Mouse (Mus musculus) skeletal muscle tissue, adult 2 months (tissue): Measurements from ENCODE around the gene Card19.
A peak's percentile ranks its signal among the peaks of the same experiment; 100 is the strongest.

Experiments
- DNase-seq: peaks from one replicate; pipeline ENCODE4 v3.0.0-alpha.2; 2012; ENCODE audit warnings: low read depth, low spot score

Gene Card19

GRCm38 (mm10) chr13:49172335-49172734 is 43.5 kb downstream of the Card19 start:
- no peak for DNase-seq

DNA sequence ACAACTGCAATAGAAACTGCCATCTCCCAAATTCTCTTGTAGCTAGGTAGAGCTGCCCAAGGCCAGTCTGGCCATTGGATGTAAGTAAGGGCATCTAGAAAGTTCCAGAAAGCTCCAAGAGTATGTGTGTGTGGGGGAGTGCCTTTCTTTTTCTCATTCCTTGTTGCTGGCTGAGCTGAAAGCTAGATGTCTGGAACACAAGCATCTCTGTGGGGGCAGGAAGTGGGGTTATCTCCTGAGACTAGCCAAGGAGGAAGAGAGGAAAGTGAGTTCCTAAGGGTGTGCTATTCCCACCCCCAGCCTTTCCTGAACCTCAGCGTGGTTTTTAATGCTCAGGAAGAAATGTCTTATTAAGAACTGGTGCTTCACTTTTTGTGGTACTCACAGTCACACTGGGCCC is 44.1 kb downstream of the Card19 start:
- no peak for DNase-seq

DNA sequence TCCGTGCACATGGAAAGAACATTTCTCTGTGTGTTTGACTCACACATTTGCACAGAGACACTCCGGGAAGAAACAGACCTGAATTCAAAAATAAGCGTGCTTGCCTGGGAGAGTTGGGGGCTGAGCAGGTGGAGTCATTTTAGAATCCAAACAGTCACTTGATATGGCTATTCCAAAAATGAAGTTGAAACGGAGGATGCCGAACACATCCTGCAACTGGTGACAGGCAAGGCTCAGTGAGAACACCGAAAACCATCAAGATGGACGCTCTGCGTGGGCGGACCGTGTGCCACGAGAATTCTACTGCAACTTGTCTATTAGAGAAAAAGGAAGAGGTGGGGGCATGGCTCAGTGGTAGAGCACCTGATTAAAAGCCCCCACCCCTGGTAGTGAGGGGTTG is 45.2 kb downstream of the Card19 start:
- DNase-seq: no peak

DNA sequence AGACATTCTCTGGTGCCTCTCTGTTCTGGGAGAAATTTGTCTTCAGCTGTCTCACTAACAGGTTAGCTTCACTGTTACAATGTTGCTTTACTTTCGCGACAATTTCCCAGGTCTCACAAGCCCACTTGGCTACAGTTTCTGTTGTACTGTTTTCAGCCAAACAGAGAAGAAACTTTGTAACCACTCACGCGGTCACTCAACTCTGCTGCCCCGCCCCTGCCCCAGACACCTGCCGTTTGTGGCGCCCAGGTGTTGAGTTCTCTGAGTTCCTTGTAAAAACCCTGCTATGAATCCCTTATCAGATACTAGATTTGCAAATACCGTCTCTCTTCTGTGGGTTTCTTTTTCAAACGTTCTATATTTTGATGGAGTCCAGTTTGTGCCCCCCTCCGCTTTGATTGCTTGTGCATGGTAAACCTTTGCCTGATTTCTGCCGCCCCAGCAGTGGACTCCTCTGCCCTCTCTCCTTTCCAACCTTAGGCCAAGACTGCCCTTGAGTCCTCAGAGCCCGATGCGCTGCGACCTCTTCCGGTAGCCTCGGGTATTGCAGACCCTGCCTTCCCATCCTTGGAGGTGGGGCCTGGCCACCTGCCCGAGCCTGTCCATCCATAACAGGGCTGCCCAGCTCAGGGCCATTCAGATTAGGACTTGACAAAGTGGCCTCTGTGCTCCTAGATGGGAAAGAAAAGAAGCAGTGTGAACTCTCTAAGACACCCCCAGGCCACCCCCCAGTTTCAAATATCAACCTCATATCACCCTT is 46.2 kb downstream of the Card19 start:
- DNase-seq: peak; percentile 86

DNA sequence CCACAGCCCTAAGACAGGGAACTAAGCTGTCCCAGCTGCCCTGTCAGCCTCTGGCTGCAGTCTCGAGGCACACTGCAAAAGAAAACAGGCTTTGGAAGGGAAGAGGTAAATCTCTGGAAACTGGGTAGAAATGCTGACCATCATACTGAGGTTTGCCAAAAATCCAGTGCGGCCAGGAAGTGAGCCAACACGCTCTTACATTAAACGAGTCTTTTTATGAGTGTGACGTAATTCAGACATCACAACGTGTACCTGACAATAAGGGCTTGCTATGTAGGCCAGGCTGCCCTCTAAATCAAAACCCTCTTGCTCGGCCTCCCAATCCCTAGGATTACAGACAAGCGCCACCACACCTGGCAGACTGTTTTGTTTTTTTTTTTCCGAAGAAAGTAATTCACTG is 48.8 kb downstream of the Card19 start:
- no peak for DNase-seq

GRCm38 (mm10) chr13:49163645-49164044 is 52.2 kb downstream of the Card19 start:
- no peak for DNase-seq

DNA sequence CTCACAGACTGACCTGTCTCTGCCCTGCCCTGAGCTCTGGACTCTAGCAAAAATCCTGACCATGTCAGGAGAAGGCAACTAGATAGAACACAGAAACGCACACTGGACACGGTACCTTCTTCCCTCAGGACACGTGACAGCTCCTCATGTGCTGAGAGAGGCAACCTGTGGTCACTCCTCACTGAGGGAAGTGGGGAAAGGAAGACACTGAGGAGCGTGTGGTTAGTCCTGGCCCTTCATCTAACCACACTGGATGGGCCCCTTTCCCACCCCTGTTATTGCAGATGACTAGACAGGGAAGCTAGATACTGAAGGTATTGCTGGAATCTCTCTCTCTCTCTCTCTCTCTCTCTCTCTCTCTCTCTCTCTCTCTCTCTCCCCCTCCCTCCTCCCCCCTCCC is 53.1 kb downstream of the Card19 start:
- no peak for DNase-seq

GRCm38 (mm10) chr13:49161236-49161635 is 54.6 kb downstream of the Card19 start:
- no peak for DNase-seq

DNA sequence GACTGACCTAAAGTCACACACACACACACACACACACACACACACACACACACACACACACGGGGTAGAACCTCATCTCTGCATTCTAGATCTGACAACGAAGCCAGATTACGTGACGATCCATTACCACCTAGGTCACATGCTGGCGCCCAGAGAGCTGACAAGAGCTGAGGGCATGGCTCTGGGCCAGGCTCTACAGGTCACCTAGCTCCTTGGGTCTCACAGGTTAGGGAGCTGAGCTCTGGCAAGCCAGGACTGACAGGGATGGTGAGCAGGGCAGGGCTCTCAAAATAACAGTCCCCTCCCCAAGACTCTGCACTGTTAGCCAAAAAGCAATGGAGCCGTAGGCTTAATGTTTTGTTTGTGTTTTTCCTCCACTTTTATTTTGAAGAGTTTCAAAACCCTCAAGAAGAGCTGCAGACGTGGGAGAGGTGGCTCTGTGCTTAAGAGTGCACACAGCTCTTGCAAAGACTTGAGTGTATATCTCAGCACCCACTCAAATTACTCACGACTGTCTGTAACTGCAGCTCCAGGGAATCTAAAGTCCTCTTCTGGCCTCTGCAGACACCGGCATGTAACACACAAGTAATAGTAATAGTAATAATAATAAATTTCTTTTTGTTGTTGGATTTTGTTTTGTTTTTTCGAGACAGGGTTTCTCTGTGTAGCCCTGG is 57.7 kb downstream of the Card19 start:
- no peak for DNase-seq

DNA sequence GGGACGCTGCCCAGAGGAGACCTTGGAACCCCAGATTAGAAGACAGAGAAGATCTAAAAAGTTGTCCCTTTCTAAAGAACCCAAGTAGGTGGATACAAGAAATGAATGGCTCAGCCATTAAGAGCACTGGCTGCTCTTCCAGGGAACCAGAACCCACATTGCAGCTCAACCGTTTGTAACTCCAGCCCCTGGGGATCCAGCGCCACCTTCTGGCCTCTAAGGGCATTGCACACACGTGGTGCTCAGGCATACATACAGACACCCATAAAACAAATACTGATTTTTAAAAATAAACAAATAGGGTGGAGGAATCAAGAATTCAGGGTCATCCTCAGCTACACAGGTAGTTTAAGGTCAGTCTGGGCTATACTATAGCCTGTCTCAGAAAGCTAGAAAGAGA is 59.2 kb downstream of the Card19 start:
- DNase-seq: no peak

DNA sequence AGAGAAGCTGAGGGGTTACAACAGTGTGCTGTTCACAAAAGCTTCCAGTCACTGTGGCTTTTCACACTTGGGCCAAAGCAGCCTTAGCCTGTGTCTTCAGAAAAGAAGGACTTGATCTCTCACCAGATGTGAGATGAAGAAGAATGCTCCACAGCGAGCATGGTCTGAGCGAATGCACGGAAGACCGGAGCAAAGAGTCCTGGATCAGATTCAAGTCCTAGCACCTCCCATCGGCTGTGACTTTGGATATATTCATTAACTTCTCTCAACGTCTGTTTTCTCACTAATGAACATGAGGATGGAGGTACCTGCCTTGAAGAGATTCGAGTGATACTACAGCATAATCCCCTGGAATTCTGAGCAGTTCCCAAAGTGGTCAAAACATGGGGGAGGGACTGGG is 61.2 kb downstream of the Card19 start:
- DNase-seq: no peak

GRCm38 (mm10) chr13:49154028-49154427 is 61.8 kb downstream of the Card19 start:
- DNase-seq: no peak
